Mouse (Mus musculus) myocyte (in vitro differentiated cells): ENCODE results near the gene Ppp6r2.

Experiments
- MAX ChIP-seq: IDR thresholded peaks from one replicate; pipeline ENCODE4 v1.6.1; 2011; ENCODE audit warnings: low read depth, mild to moderate bottlenecking, control low read depth
- MYOD1 ChIP-seq, 3 experiments: IDR thresholded peaks; one replicate each; pipeline ENCODE4 v1.6.1; 2011; ENCODE audit warnings: control low read depth in 2 of 3, low read depth in 2 of 3, mild to moderate bottlenecking in 2 of 3, moderate library complexity in 1 of 3; ENCODE audit not compliant: insufficient read length in 2 of 3, control insufficient read depth in 1 of 3
- MYOG ChIP-seq, 3 experiments: IDR thresholded peaks; one replicate each; pipeline ENCODE4 v1.6.1; 2011; ENCODE audit warnings: control low read depth in 2 of 3, low read depth in 2 of 3, mild to moderate bottlenecking in 2 of 3; ENCODE audit not compliant: insufficient read length in 2 of 3, control insufficient read depth in 1 of 3, insufficient read depth in 1 of 3
- POLR2A ChIP-seq: IDR thresholded peaks from one replicate; pipeline ENCODE4 v1.6.1; 2011; ENCODE audit warnings: low read depth, mild to moderate bottlenecking, control low read depth, moderate library complexity; ENCODE audit not compliant: insufficient read length
- POLR2AphosphoS2 ChIP-seq: IDR thresholded peaks from one replicate; pipeline ENCODE4 v1.6.1; 2011; ENCODE audit warnings: low read depth, control low read depth; ENCODE audit not compliant: insufficient read length
- TCF12 ChIP-seq: IDR thresholded peaks from one replicate; pipeline ENCODE4 v1.6.1; 2011; ENCODE audit warnings: mild to moderate bottlenecking, control low read depth; ENCODE audit not compliant: poor library complexity, insufficient read depth, severe bottlenecking
- USF1 ChIP-seq: IDR thresholded peaks from one replicate; pipeline ENCODE4 v1.6.1; 2011; ENCODE audit warnings: low read depth, mild to moderate bottlenecking, control low read depth, moderate library complexity

DNA sequence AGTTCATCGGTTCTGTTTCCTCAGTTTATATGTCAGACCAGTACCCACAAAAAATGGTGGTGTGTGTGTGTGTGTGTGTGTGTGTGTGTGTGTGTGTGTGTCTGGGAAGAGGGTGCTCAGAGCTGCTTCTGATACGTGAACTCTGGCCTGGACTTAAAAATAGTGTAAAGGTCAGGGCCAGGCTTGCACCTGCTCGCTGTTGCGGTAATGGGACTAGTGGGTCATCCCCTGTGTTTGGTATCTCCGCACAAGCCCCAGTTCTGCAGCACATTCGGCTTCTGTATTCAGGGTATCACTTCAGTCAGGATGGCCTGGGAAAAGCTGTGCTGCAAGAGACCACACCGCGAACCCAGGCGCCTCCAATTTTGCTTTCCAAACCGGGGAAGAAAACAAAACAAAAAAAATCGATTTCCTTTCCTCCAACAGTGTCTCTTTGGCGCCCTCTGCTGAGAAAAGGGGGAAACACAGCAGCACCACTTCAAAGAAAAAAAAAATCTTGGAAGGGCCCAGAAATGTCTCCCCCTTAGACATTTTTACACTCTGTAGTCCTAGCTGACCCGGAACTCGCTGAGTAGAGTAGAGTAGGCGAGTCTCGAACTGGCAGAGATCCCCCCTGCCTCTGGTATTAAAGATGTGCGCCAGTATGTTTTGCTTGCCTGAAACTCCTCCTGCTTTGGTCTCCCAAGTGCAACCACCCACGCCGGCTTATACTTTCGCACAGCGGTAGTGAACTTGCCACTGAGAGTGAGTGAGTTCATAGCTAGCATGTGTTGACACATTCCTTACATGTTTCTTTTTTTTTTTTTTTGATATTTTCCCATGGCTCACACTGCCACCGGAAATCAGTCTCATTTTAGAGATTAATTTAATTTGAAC is 1.2 kb upstream of the Ppp6r2 start:
- TF ChIP-seq USF1 (no peak), POLR2AphosphoS2 (no peak), POLR2A (no peak), TCF12 (no peak), MAX (no peak), MYOG (IDR thresholded peaks at IDR 0.05; ENCODE audit: control insufficient read depth in 1 of 3, insufficient read depth in 1 of 3, insufficient read length in 2 of 3, low read depth in 2 of 3) (peak in 2 of 3 experiments; percentile 58 to 72), MYOD1 (IDR thresholded peaks at IDR 0.05; ENCODE audit: control insufficient read depth in 1 of 3, insufficient read length in 2 of 3, low read depth in 2 of 3) (peak; percentile 29 to 88 (median 48))
